Mouse (Mus musculus) monocyte, adult 59 days (primary cell): Measurements from ENCODE around the gene Krtap2-4. TPM values are rescaled to one million over a fixed set of nuclear protein-coding genes. Genes with fewer than 3 reads are reported as not detected.

ENCODE experiments used
- total RNA-seq, 2 experiments: library from RNA; stranded (reverse); gene quantifications; one replicate each; pipeline ENCODE4 v1.2.4; 2023

The Krtap2-4 gene
- total RNA-seq, result not detected

DNA sequence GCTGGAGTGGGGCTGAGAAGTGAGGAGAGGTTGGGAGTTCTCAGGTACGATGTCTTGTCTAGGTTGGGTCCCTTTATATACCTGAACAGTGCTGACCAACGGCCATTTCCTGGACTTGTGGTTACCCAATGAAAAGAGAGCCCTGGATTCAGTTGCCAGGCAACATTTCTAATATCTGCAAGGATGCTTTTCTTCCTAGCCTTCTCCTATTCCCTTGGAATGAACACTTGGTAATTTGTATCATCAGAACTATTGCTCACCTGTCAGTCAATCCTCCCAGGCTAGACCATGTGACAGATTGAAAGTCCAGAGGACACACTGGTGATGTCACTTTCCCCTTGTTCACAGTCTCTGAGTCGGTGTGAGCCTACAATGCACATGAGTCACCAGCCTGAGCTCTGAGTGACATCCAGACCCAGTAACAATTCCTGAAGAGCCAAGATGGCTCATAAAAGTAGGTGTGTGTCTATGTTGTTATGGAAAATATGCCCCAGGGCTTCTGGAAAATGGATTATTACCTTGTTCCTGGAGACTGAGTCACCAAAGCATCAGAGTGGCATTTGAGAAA lies at the start of gene Krtap2-4:
Krtap2-4 (minus strand) TSS at position 51 of the 568 bp plus-strand sequence.

DNA sequence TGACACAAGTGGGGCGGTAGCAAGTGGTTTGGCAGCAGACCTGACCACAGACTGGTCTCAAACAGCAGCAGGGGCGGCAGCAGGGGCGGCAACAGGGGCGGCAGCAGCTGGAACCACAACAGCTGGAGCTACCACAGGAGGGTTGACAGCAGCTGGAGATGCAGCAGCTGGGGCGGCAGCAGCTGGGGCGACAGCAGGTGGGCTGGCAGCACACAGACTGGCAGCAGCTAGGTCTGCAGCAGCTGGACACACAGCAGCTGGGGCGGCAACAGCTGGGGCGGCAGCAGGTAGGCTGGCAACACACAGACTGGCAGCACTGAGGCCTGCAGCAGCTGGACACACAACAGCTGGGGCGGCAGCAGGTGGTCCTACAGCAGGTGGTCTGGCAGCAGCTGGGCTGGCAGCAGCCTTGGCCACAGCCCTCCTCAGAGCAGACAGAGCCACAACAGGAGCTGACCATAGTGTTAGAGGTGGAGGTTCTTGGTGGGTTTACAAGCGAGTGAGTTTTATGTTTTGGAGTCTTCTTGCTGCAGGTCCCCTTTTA lies 43.9 kb upstream of the Krtap2-4 start, which contains the start of gene Gm11563:
Gm11563 (minus strand) TSS at position 494 of the 544 bp plus-strand sequence.

DNA sequence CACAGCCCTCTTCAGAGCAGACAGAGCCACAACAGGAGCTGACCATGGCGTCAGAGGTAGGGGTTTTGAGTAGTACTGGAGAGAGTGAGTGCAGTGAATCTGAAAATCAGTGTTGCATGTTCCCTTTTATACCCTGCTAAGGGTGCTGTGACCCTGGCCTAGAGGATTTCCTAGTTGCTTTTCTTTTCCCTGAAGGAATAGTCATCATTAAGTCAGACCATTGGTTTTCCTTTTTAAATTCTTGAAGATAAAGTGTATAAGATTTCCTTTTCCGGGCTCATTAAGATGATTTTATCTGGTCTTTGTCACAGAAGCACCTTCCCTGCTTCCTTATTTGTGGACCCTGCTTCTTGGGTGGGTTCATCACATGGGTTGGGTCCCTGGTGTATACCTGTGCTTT lies 35.5 kb upstream of the Krtap2-4 start, which contains the start of gene Gm11555:
Gm11555 (minus strand) TSS at position 101 of the 400 bp plus-strand sequence.

DNA sequence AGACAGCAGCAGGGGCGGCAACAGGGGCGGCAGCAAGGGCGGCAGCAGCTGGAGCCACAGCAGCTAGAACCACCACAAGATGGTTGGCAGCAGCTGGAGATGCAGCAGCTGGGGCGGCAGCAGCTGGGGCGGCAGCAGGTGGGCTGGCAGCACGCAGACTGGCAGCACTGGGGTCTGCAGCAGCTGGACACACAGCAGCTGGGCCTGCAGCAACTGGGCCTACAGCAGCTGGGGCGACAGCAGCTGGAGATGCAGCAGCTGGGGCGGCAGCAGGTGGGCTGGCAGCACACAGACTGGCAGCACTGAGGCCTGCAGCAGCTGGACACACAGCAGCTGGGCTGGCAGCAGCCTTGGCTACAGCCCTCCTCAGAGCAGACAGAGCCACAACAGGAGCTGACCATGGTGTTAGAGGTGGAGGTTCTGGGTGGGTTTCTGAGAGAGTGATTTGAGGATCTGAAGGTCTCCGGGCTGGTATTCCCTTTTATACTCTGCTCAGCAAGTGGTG lies 29.0 kb upstream of the Krtap2-4 start, which contains the start of gene Krtap4-7:
Krtap4-7 (minus strand) TSS at position 455 of the 505 bp plus-strand sequence.

DNA sequence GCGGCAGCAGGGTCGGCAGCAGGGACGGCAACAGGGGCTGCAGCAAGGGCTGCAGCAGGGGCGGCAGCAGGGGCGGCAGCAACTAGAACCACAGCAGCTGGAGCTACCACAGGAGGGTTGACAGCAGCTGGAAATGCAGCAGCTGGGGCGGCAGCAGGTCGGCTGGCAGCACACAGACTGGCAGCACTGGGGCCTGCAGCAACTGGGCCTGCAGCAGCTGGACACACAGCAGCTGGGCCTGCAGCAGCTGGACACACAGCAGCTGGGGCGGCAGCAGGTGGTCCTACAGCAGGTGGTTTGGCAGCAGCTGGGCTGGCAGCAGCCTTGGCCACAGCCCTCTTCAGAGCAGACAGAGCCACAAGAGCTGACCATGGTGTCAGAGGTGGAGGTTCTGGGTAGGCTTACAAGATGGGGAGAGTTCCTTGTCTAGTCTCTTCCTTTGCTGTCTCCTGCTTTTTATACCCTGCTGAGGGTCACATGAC lies 20.0 kb upstream of the Krtap2-4 start, which contains the start of gene Krtap4-2:
Krtap4-2 (minus strand) TSS at position 432 of the 482 bp plus-strand sequence.

DNA sequence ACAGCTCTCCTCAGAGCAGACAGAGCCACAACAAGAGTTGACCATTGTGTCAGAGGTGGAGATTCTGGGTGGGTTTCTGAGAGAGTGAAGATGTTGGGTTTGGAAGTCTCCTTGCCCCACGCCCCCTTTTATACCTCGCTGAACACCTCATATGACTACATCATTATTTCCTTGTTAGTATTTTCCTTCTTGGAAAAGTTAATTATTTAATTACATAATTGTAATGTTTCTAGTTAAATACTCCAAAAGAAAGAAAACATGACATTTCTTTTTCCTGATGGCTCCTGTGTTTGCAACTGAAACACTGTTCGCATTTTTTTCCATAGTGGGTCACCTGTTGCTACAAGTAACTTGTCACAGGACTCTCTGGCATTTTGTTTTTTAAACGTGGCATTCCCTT lies 13.5 kb upstream of the Krtap2-4 start, which contains the start of gene Krtap4-1:
Krtap4-1 (minus strand) TSS at position 101 of the 400 bp plus-strand sequence.

DNA sequence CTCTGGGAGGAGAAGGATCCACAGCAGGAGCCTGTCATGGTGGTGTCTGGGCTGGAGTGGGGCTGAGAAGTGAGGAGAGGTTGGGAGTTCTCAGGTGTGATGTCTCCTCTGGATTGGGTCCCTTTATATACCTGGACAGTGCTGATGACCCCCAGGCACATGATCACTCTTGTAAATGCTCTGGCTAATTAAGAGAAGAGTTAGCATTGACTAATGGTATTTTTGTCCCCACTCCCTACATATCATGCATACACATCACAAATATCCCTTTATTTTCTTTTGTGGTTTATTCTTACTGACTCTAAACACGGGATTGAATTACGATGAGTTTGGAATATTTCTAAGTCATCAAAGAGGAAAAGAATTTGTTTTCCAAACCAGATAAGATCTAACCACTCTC lies 5.7 kb upstream of the Krtap2-4 start, which contains the start of gene Gm11562:
Gm11562 (minus strand) TSS at position 101 of the 400 bp plus-strand sequence.

DNA sequence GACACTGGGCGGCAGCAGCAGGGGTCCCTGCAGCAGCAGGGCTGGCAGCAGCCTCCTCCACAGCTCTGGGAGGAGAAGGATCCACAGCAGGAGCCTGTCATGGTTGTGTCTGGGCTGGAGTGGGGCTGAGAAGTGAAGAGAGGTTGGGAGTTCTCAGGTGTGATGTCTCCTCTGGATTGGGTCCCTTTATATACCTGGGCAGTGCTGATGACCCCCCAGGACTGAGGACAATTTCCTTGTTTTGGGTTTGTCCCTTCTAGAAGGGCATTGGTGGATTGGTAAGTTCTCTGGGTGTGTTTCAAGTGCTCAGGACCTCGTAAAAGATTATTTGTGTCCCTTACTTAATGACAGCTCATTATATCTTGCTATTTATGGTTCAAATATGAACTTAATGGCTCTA lies 4.6 kb downstream of the Krtap2-4 start, which contains the start of gene Gm11937:
Gm11937 (minus strand) TSS at position 101 of the 400 bp plus-strand sequence.

DNA sequence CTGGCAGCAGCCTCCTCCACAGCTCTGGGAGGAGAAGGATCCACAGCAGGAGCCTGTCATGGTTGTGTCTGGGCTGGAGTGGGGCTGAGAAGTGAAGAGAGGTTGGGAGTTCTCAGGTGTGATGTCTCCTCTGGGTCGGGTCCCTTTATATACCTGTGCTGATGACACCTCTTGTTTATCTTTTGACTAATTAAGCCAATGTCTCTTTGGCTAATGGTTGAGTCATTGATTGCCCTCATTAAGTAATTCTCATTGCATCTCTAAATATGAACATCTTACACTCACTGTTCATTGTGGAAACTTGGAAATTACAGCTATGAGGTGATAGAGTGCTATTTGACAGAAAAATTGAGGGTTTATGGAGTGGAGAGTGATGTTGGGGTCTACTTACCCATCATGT lies 11.4 kb downstream of the Krtap2-4 start, which contains the start of gene Gm11938:
Gm11938 (minus strand) TSS at position 101 of the 400 bp plus-strand sequence.

DNA sequence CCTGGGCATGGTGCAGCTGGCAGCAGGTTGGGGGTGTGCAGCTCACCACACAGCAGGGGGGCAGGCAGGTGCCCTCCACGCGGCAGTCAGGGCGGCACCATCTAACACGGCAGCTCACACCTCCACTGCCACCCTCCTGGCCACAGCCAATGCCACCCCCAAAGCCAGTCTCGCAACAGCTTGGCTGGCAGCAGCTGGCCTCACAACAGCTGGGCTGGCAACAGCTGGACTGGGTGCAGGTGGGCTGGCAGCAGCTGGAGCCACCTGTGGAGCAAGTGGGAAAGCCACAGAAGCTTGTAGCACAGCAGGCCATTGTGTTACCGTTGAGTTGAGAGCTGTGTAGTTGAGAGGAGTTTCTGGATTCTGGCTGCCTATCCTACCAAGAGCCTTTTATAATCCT lies 16.9 kb downstream of the Krtap2-4 start, which contains the start of gene Krtap9-3:
Krtap9-3 (minus strand) TSS at position 364 of the 400 bp plus-strand sequence.

DNA sequence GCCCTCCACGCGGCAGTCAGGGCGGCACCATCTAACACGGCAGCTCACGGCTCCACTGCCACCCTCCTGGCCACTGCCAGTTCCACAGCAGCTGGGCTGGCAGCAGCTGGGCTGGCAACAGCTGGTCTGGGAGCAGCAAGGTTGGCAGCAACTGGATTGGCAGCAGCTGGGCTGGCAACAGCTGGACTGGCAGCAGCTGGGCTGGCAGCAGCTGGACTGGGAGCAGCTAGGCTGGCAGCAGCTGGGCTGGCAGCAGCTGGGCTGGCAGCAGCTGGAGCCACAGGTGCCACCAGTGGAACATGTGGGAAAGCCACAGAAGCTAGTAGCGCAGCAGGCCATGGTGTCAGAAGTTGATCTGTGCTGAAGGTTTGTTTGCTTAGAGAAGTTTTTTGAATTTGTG lies 23.7 kb downstream of the Krtap2-4 start, which contains the start of gene Krtap1-3:
Krtap1-3 (minus strand) TSS at position 359 of the 400 bp plus-strand sequence.

DNA sequence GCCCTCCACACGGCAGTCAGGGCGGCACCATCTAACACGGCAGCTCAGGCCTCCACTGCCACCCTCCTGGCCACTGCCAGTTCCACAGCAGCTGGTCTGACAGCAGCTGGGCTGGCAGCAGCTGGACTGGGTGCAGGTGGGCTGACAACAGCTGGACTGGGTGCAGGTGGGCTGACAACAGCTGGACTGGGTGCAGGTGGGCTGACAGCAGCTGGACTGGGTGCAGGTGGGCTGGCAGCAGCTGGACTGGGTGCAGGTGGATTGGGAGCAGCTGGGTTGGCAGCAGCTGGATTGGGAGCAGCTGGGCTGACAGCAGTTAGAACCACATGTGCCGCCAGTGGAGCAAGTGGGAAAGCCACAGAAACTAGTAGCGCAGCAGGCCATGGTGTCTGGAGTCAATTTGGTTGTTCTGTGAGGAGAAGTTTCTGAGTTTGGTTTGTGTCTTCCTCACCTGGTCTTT lies 31.4 kb downstream of the Krtap2-4 start, which contains the start of gene Krtap1-4:
Krtap1-4 (minus strand) TSS at position 410 of the 460 bp plus-strand sequence.

DNA sequence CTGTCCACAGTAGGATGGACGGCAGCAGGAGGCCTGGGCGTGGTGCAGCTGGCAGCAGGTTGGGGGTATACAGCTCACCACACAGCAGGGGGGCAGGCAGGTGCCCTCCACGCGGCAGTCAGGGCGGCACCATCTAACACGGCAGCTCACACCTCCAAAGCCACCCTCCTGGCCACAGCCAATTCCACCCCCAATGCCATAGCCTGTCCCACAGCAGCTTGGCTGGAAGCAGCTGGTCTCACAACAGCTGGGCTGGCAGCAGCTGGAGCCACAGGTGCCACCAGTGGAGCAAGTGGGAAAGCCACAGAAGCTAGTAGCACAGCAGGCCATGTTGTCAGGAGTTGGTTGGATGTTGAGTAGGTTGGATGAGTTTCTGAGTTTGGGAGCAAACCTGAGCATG lies 34.0 kb downstream of the Krtap2-4 start, which contains the start of gene Krtap1-5:
Krtap1-5 (minus strand) TSS at position 381 of the 400 bp plus-strand sequence.

DNA sequence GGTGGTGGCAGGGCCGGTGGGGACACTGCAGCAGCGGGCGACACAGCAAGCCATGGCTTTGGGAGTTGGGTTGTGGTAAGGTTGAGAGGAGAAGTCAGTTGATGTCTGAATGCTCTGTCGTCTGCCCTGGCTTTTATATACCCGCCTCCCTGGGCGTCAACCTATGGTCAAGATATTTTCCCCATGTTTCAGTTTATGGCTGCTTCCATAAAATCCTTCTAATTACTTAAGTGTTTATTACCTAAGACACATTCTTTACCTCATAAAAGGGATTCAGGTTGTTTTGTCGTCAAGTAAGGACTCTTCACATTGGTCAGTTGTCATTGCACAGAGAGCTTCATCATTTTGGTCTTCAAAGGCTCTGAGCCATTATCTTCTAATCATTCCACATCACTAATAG lies 48.1 kb downstream of the Krtap2-4 start, which contains the start of gene Krtap3-1:
Krtap3-1 (minus strand) TSS at position 101 of the 400 bp plus-strand sequence.

Other genes starting within 250 kb of the Krtap2-4 start
- gene Krt28, start 239.9 kb downstream of the Krtap2-4 start, total RNA-seq, result not detected
- gene Krt10, start 225.5 kb downstream of the Krtap2-4 start, total RNA-seq, result 1 to 10 TPM in 1 of 2 experiments, not detected in 1; 2.0 TPM
- not detected for gene Krt12, start 192.6 kb downstream of the Krtap2-4 start, total RNA-seq
- gene Krt20, start 176.7 kb downstream of the Krtap2-4 start, total RNA-seq, result not detected
- not detected for gene Krt23, start 121.7 kb downstream of the Krtap2-4 start, total RNA-seq
- not detected for gene Krt39, start 93.5 kb downstream of the Krtap2-4 start, total RNA-seq
- not detected for gene Krt40, start 71.7 kb downstream of the Krtap2-4 start, total RNA-seq
- gene Krtap3-3, start 64.0 kb downstream of the Krtap2-4 start, total RNA-seq, result not detected
- gene Krtap3-2, start 58.0 kb downstream of the Krtap2-4 start, total RNA-seq, result not detected
- not detected for gene Gm11939, start 55.4 kb downstream of the Krtap2-4 start, total RNA-seq
- gene Krtap3-1, start 48.2 kb downstream of the Krtap2-4 start, total RNA-seq, result not detected
- not detected for gene Krtap1-5, start 33.8 kb downstream of the Krtap2-4 start, total RNA-seq
- not detected for gene Krtap1-4, start 31.2 kb downstream of the Krtap2-4 start, total RNA-seq
- not detected for gene Krtap1-3, start 23.5 kb downstream of the Krtap2-4 start, total RNA-seq
- gene Krtap9-3, start 16.7 kb downstream of the Krtap2-4 start, total RNA-seq, result not detected
- not detected for gene Gm11938, start 11.5 kb downstream of the Krtap2-4 start, total RNA-seq
- gene Gm11937, start 4.7 kb downstream of the Krtap2-4 start, total RNA-seq, result not detected
- gene Gm11562, start 5.6 kb upstream of the Krtap2-4 start, total RNA-seq, result not detected
- not detected for gene Krtap4-1, start 13.4 kb upstream of the Krtap2-4 start, total RNA-seq
- gene Krtap4-2, start 20.2 kb upstream of the Krtap2-4 start, total RNA-seq, result not detected
- gene Krtap4-7, start 29.2 kb upstream of the Krtap2-4 start, total RNA-seq, result not detected
- gene Gm11555, start 35.4 kb upstream of the Krtap2-4 start, total RNA-seq, result not detected
- not detected for gene Gm11563, start 44.1 kb upstream of the Krtap2-4 start, total RNA-seq
- gene Krtap4-6, start 51.1 kb upstream of the Krtap2-4 start, total RNA-seq, result not detected
- not detected for gene Gm14190, start 75.9 kb upstream of the Krtap2-4 start, total RNA-seq
- not detected for gene Gm14180, start 119.4 kb upstream of the Krtap2-4 start, total RNA-seq
- not detected for gene Gm11595, start 158.1 kb upstream of the Krtap2-4 start, total RNA-seq
- gene Krtap4-8, start 165.9 kb upstream of the Krtap2-4 start, total RNA-seq, result not detected
- not detected for gene Krtap4-9, start 170.4 kb upstream of the Krtap2-4 start, total RNA-seq
- gene Gm11596, start 178.6 kb upstream of the Krtap2-4 start, total RNA-seq, result not detected
- not detected for gene Gm11569, start 184.1 kb upstream of the Krtap2-4 start, total RNA-seq
- not detected for gene Gm11554, start 189.6 kb upstream of the Krtap2-4 start, total RNA-seq
- gene Krtap4-13, start 195.0 kb upstream of the Krtap2-4 start, total RNA-seq, result not detected
- gene Gm11564, start 200.8 kb upstream of the Krtap2-4 start, total RNA-seq, result not detected
- gene 2300003K06Rik, start 223.2 kb upstream of the Krtap2-4 start, total RNA-seq, result not detected
- not detected for gene Krtap4-16, start 236.8 kb upstream of the Krtap2-4 start, total RNA-seq
- gene Gm11568, start 243.1 kb upstream of the Krtap2-4 start, total RNA-seq, result not detected
- not detected for gene Gm11559, start 249.6 kb upstream of the Krtap2-4 start, total RNA-seq